Comparison of ENCODE assay signal across 8 mouse cellular contexts in genomic region chr10:80227877-80228775, GRCm38 (mm10). TPM values are rescaled to one million over a fixed set of nuclear protein-coding genes. Genes with fewer than 3 reads are reported as not detected.
DNase-seq lines count a peak whose midpoint lies in the region; ATAC-seq and TF ChIP-seq lines count a peak whose summit lies in the region.

No protein-coding gene starts in this region.

- no peak for TF ChIP-seq CTCF in brain, embryonic 14.5 days (IDR thresholded peaks at IDR 0.05; ENCODE audit: borderline replicate concordance, extremely low read depth, insufficient read depth, insufficient read length)

- H3K36me3 ChIP-seq in heart, embryonic 13.5 days: peaks cover 46% of the 10 kb centered on the region
- peaks cover 41% of the 10 kb centered on the region for H3K36me3 ChIP-seq in hindbrain, embryonic 14.5 days (replicated peaks; ENCODE audit: control insufficient read depth, insufficient read depth)
- peaks cover 48% of the 10 kb centered on the region for H3K36me3 ChIP-seq in liver, embryonic 13.5 days
- H3K36me3 ChIP-seq in stomach, embryonic 16.5 days (ENCODE audit: control insufficient read depth, insufficient read depth, low read length): peaks cover 24% of the 10 kb centered on the region

- H3K9me3 ChIP-seq in heart, embryonic 13.5 days: no peaks in the 10 kb centered on the region
- no peaks in the 10 kb centered on the region for H3K9me3 ChIP-seq in hindbrain, embryonic 14.5 days (ENCODE audit: control insufficient read depth, low read length)
- H3K9me3 ChIP-seq in liver, embryonic 13.5 days (replicated peaks): no peaks in the 10 kb centered on the region
- H3K9me3 ChIP-seq in stomach, embryonic 16.5 days (replicated peaks; ENCODE audit: control insufficient read depth, low read length): no peaks in the 10 kb centered on the region

- 46% methylated on average over 15 of the region's 15 CpGs for WGBS in heart, embryonic 13.5 days
- 40% methylated on average over 15 of the region's 15 CpGs for WGBS in hindbrain, embryonic 14.5 days
- WGBS in liver, embryonic 13.5 days (ENCODE audit: insufficient replicate concordance): 76% methylated on average over 15 of the region's 15 CpGs
- 46% methylated on average over 15 of the region's 15 CpGs for WGBS in stomach, embryonic 16.5 days

- peak overlapping the region; percentile 94 for H3K9ac ChIP-seq in heart, embryonic 13.5 days
- peak overlapping the region; percentile 88 for H3K9ac ChIP-seq in hindbrain, embryonic 14.5 days
- H3K9ac ChIP-seq in liver, embryonic 13.5 days: peak overlapping the region; percentile 94
- peak overlapping the region; percentile 96 for H3K9ac ChIP-seq in stomach, embryonic 16.5 days (ENCODE audit: low read length)

- no peak for TF ChIP-seq POLR2A in brain, embryonic 14.5 days (IDR thresholded peaks at IDR 0.05; ENCODE audit: borderline replicate concordance, extremely low read depth, insufficient read depth, insufficient read length, poor library complexity, severe bottlenecking)

- ATAC-seq in heart, embryonic 13.5 days (ENCODE audit: extremely low read depth, insufficient number of reproducible peaks, low FRiP score, low TSS enrichment): no peak
- no peak for ATAC-seq in hindbrain, embryonic 14.5 days (ENCODE audit: low FRiP score)
- ATAC-seq in liver, embryonic 13.5 days (ENCODE audit: low read depth): no peak
- no peak for ATAC-seq in stomach, embryonic 16.5 days (ENCODE audit: insufficient read depth, low FRiP score)

- peaks cover 49% of the 10 kb centered on the region for H3K4me1 ChIP-seq in heart, embryonic 13.5 days
- H3K4me1 ChIP-seq in hindbrain, embryonic 14.5 days (replicated peaks; ENCODE audit: control insufficient read depth, insufficient read depth, low read length): peaks cover 29% of the 10 kb centered on the region
- H3K4me1 ChIP-seq in liver, embryonic 13.5 days (replicated peaks): peaks cover 40% of the 10 kb centered on the region
- H3K4me1 ChIP-seq in stomach, embryonic 16.5 days (ENCODE audit: control insufficient read depth, insufficient read depth, low read length): peaks cover 30% of the 10 kb centered on the region

- H3K4me3 ChIP-seq in heart, embryonic 13.5 days: peak overlapping the region; percentile 77
- H3K4me3 ChIP-seq in hindbrain, embryonic 14.5 days (replicated peaks; ENCODE audit: low read length): peak overlapping the region; percentile 74
- peak overlapping the region; percentile 86 for H3K4me3 ChIP-seq in liver, embryonic 13.5 days (replicated peaks)
- H3K4me3 ChIP-seq in stomach, embryonic 16.5 days (replicated peaks; ENCODE audit: low read length): peak overlapping the region; percentile 86

- H3K27ac ChIP-seq in heart, embryonic 13.5 days (replicated peaks): peak overlapping the region; percentile 91
- H3K27ac ChIP-seq in hindbrain, embryonic 14.5 days: peak overlapping the region; percentile 96
- H3K27ac ChIP-seq in liver, embryonic 13.5 days: peak overlapping the region; percentile 94
- H3K27ac ChIP-seq in stomach, embryonic 16.5 days (ENCODE audit: low read length): peak overlapping the region; percentile 92; the same call in 1 of the 2 replicates

- H3K27me3 ChIP-seq in heart, embryonic 13.5 days (replicated peaks): no peaks in the 10 kb centered on the region
- H3K27me3 ChIP-seq in hindbrain, embryonic 14.5 days (ENCODE audit: control insufficient read depth, insufficient read depth, low read length): no peaks in the 10 kb centered on the region
- peaks cover 13% of the 10 kb centered on the region; the same call in 1 of the 2 replicates for H3K27me3 ChIP-seq in liver, embryonic 13.5 days
- no peaks in the 10 kb centered on the region for H3K27me3 ChIP-seq in stomach, embryonic 16.5 days (ENCODE audit: control insufficient read depth, insufficient read depth, low read length)

- no peak for DNase-seq in heart, adult 8-10 months (ENCODE audit: low spot score)
- peak; percentile 63 for DNase-seq in brain, embryonic 14.5 days (ENCODE audit: low read depth)
- no peak for DNase-seq in hindbrain, embryonic 14.5 days (ENCODE audit: low spot score)
- DNase-seq in liver, embryonic 13.5 days: no peak
- DNase-seq in retina, postnatal 1 day: no peak
- no peak for DNase-seq in urinary bladder, postnatal 36 days (ENCODE audit: low spot score in 2 of 2)

- H3K4me2 ChIP-seq in heart, embryonic 13.5 days: peak overlapping the region; percentile 77
- peak overlapping the region; percentile 89 for H3K4me2 ChIP-seq in hindbrain, embryonic 14.5 days (replicated peaks)
- H3K4me2 ChIP-seq in liver, embryonic 13.5 days: peak overlapping the region; percentile 97
- H3K4me2 ChIP-seq in stomach, embryonic 16.5 days (ENCODE audit: low read depth, low read length): peak overlapping the region; percentile 79

RNA-seq across cellular contexts. Expression of gene Mum1, which starts 1.9 kb away (rescaled TPM):
- 41.7 and 43.7 TPM in 2 replicates for polyA plus RNA-seq in heart, embryonic 13.5 days (2015; fragmentation: Nextera tagmentation; extraction: Ambion mirVana)
- total RNA-seq in heart, adult 8-10 months (2022): 10 to 100 TPM; 10.5 to 16.3 (median 14.6) TPM
- polyA plus RNA-seq in brain, embryonic 14.5 days (2012; rRNA removed): 59.1 and 61.2 TPM in 2 replicates
- polyA plus RNA-seq in hindbrain, embryonic 14.5 days (2014; fragmentation: Nextera tagmentation; extraction: Ambion mirVana): 29.0 and 32.9 TPM in 2 replicates
- polyA plus RNA-seq in liver, embryonic 13.5 days (2015; fragmentation: Nextera tagmentation; extraction: Ambion mirVana): 26.1 and 26.5 TPM in 2 replicates
- 50.8 and 51.6 TPM in 2 replicates for polyA plus RNA-seq in stomach, embryonic 16.5 days (2015; fragmentation: Nextera tagmentation; extraction: Ambion mirVana)

RNA-seq across cellular contexts. Expression of gene Ndufs7, which starts 20.8 kb away (rescaled TPM):
- 527 and 606 TPM in 2 replicates for polyA plus RNA-seq in heart, embryonic 13.5 days (2015; fragmentation: Nextera tagmentation; extraction: Ambion mirVana)
- total RNA-seq in heart, adult 8-10 months (2022): 1,000 to 10,000 TPM in 3 of 4 experiments, 100 to 1,000 TPM in 1; 949 to 1,112 (median 1,023) TPM
- 272 and 426 TPM in 2 replicates for polyA plus RNA-seq in brain, embryonic 14.5 days (2012; rRNA removed)
- 303 and 341 TPM in 2 replicates for polyA plus RNA-seq in hindbrain, embryonic 14.5 days (2014; fragmentation: Nextera tagmentation; extraction: Ambion mirVana)
- polyA plus RNA-seq in liver, embryonic 13.5 days (2015; fragmentation: Nextera tagmentation; extraction: Ambion mirVana): 241 and 294 TPM in 2 replicates
- polyA plus RNA-seq in stomach, embryonic 16.5 days (2015; fragmentation: Nextera tagmentation; extraction: Ambion mirVana): 340 and 344 TPM in 2 replicates

RNA-seq across cellular contexts. Expression of gene Gamt, which starts 32.7 kb away (rescaled TPM):
- polyA plus RNA-seq in heart, embryonic 13.5 days (2015; fragmentation: Nextera tagmentation; extraction: Ambion mirVana): 53.3 and 62.1 TPM in 2 replicates
- total RNA-seq in heart, adult 8-10 months (2022): 10 to 100 TPM; 10.3 to 17.1 (median 14.7) TPM
- 15.3 and 19.8 TPM in 2 replicates for polyA plus RNA-seq in brain, embryonic 14.5 days (2012; rRNA removed)
- 17.3 and 24.3 TPM in 2 replicates for polyA plus RNA-seq in hindbrain, embryonic 14.5 days (2014; fragmentation: Nextera tagmentation; extraction: Ambion mirVana)
- 53.5 and 57.2 TPM in 2 replicates for polyA plus RNA-seq in liver, embryonic 13.5 days (2015; fragmentation: Nextera tagmentation; extraction: Ambion mirVana)
- polyA plus RNA-seq in stomach, embryonic 16.5 days (2015; fragmentation: Nextera tagmentation; extraction: Ambion mirVana): 92.0 and 115 TPM in 2 replicates

RNA-seq across cellular contexts. Expression of gene Dazap1, which starts 33.2 kb away (rescaled TPM):
- polyA plus RNA-seq in heart, embryonic 13.5 days (2015; fragmentation: Nextera tagmentation; extraction: Ambion mirVana): 36.4 and 37.9 TPM in 2 replicates
- total RNA-seq in heart, adult 8-10 months (2022): 10 to 100 TPM; 49.2 to 62.8 (median 56.5) TPM
- polyA plus RNA-seq in brain, embryonic 14.5 days (2012; rRNA removed): 158 and 207 TPM in 2 replicates
- polyA plus RNA-seq in hindbrain, embryonic 14.5 days (2014; fragmentation: Nextera tagmentation; extraction: Ambion mirVana): 35.2 and 36.3 TPM in 2 replicates
- polyA plus RNA-seq in liver, embryonic 13.5 days (2015; fragmentation: Nextera tagmentation; extraction: Ambion mirVana): 33.5 and 34.7 TPM in 2 replicates
- polyA plus RNA-seq in stomach, embryonic 16.5 days (2015; fragmentation: Nextera tagmentation; extraction: Ambion mirVana): 35.8 and 43.9 TPM in 2 replicates

RNA-seq across cellular contexts. Expression of gene Efna2, which starts 48.8 kb away (rescaled TPM):
- 8.5 and 10.6 TPM in 2 replicates for polyA plus RNA-seq in heart, embryonic 13.5 days (2015; fragmentation: Nextera tagmentation; extraction: Ambion mirVana)
- total RNA-seq in heart, adult 8-10 months (2022): 1 to 10 TPM in 3 of 4 experiments, under 1 TPM in 1; 0.78 to 1.2 (median 1.1) TPM
- polyA plus RNA-seq in brain, embryonic 14.5 days (2012; rRNA removed): 57.2 and 66.4 TPM in 2 replicates
- polyA plus RNA-seq in hindbrain, embryonic 14.5 days (2014; fragmentation: Nextera tagmentation; extraction: Ambion mirVana): 25.9 and 26.2 TPM in 2 replicates
- 0.98 and 1.1 TPM in 2 replicates for polyA plus RNA-seq in liver, embryonic 13.5 days (2015; fragmentation: Nextera tagmentation; extraction: Ambion mirVana)
- polyA plus RNA-seq in stomach, embryonic 16.5 days (2015; fragmentation: Nextera tagmentation; extraction: Ambion mirVana): 9.3 and 10.5 TPM in 2 replicates
